Mouse (Mus musculus): ENCODE measurements at regions not wholly inside any gene's neighbourhood (a gene's known extent, or its start where the extent isn't known, plus 50 kb on each side); places are given as distances from the start of the nearest gene placed in this dataset.

DNA sequence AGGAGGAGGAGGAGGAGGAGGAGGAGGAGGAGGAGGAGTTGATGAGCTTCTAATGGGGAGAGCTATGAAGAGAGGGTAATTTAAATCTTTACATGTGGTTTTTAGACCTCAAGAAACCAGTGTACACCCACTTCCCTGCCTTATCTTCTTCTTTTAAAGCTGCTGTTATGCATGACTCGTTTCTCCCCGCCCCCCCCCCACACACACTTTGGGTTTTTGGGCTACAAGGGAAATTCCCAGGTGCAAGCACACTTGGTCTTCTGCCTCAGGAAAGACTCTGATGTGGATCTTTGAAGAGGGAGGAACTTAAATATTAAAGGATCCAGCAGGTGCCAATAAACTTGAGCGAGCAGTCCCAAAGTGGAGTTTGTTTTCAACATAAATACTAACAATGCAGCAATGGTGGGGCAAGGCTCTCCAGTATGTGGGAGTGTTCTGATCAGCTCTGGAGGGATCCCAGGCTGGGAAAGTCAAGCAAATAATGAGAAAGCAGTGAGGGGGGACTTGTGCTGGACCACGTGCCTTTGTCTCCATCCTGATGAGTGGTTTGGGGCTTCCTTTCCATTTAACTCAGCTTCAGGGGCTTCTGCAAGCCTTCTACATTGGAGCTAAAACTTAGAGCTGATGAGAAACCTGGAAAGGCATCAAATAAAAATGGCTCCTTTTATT lies 296.0 kb downstream of the Pten start:
- TF ChIP-seq CTCF (IDR thresholded peaks at IDR 0.05; ENCODE audit: control insufficient read depth, insufficient read depth, insufficient read length) (no peak), CEBPB (IDR thresholded peaks at IDR 0.05; ENCODE audit: low read depth) (no peak)
